In genomic region chr7:120863476-120863875, GRCm38 (mm10) we compare ENCODE assay signal across 10 mouse cellular contexts. TPM values are rescaled to one million over a fixed set of nuclear protein-coding genes. Genes with fewer than 3 reads are reported as not detected.
DNase-seq lines count a peak whose midpoint lies in the region; ATAC-seq lines count a peak whose summit lies in the region.
"Had no signal": no experiment of that assay in that cellular context is flagged by ENCODE, and none has a peak within 500 bp of the region (broad histone marks: within the 10 kb centered on the region; RNA-seq: fewer than 3 reads in every experiment).

No protein-coding gene starts in this region.

- H3K27me3 ChIP-seq in lung, embryonic 15.5 days: no peaks in the 10 kb centered on the region
- H3K27me3 ChIP-seq in embryonic facial prominence, embryonic 14.5 days (replicated peaks; ENCODE audit: control insufficient read depth, insufficient read depth, low read length): no peaks in the 10 kb centered on the region

- DNase-seq in lung, postnatal 14 days: no peak
- peak; percentile 56 for DNase-seq in embryonic facial prominence, embryonic 14.5 days (ENCODE audit: low spot score)
- peak; percentile 53 for DNase-seq in liver
- no peak for DNase-seq in urinary bladder, postnatal 10 days (ENCODE audit: low spot score)
- no peak for DNase-seq in urinary bladder, postnatal 4 days (ENCODE audit: low spot score in 2 of 2)
- DNase-seq in gastrocnemius, postnatal 25 days: no peak
- DNase-seq: kidney, adult 8-10 months had no signal

- no peak overlapping the region for H3K4me3 ChIP-seq in lung, embryonic 15.5 days
- H3K4me3 ChIP-seq in embryonic facial prominence, embryonic 14.5 days (ENCODE audit: low read depth, low read length): no peak overlapping the region
- H3K4me3 ChIP-seq: forebrain, embryonic 12.5 days had no signal

- H3K4me1 ChIP-seq in lung, embryonic 15.5 days: peaks cover 62% of the 10 kb centered on the region
- H3K4me1 ChIP-seq in embryonic facial prominence, embryonic 14.5 days (ENCODE audit: control insufficient read depth, insufficient read depth, low read length): peaks cover 63% of the 10 kb centered on the region

- no peaks in the 10 kb centered on the region for H3K9me3 ChIP-seq in lung, embryonic 15.5 days
- H3K9me3 ChIP-seq in embryonic facial prominence, embryonic 14.5 days (ENCODE audit: control insufficient read depth, low read length): no peaks in the 10 kb centered on the region
- H3K9me3 ChIP-seq: forebrain, embryonic 12.5 days had no signal

- WGBS in lung, embryonic 15.5 days: 50% methylated on average over 5 of the region's 5 CpGs
- WGBS in embryonic facial prominence, embryonic 14.5 days: 28% methylated on average over 5 of the region's 5 CpGs

- H3K4me2 ChIP-seq in lung, embryonic 15.5 days: no peak overlapping the region
- H3K4me2 ChIP-seq in embryonic facial prominence, embryonic 14.5 days (ENCODE audit: low read depth, low read length): peak overlapping the region; percentile 23; the same call in 1 of the 2 replicates
- H3K4me2 ChIP-seq: forebrain, embryonic 12.5 days had no signal

- ATAC-seq in lung, embryonic 15.5 days (ENCODE audit: borderline replicate concordance, extremely low read depth, low FRiP score, low TSS enrichment): no peak
- ATAC-seq in embryonic facial prominence, embryonic 14.5 days (ENCODE audit: low read depth): no peak

- H3K9ac ChIP-seq in lung, embryonic 15.5 days: no peak overlapping the region
- H3K9ac ChIP-seq in embryonic facial prominence, embryonic 14.5 days (ENCODE audit: low read depth, low read length): no peak overlapping the region
- H3K9ac ChIP-seq: forebrain, embryonic 12.5 days had no signal

- H3K36me3 ChIP-seq in lung, embryonic 15.5 days: peaks cover 4% of the 10 kb centered on the region; the same call in 1 of the 2 replicates
- peaks cover 8% of the 10 kb centered on the region for H3K36me3 ChIP-seq in embryonic facial prominence, embryonic 14.5 days (ENCODE audit: control insufficient read depth, insufficient read depth, low read length)
- H3K36me3 ChIP-seq: forebrain, embryonic 12.5 days had no signal

- peak overlapping the region; percentile 86; the same call in 1 of the 2 replicates for H3K27ac ChIP-seq in lung, embryonic 15.5 days
- H3K27ac ChIP-seq in embryonic facial prominence, embryonic 14.5 days (replicated peaks; ENCODE audit: low read depth, low read length): peak overlapping the region; percentile 75
- H3K27ac ChIP-seq: forebrain, embryonic 12.5 days; macrophage had no signal

RNA-seq across cellular contexts. Expression of gene Eef2k, which starts 20.8 kb away (rescaled TPM):
- 35.5 and 42.1 TPM in 2 replicates for polyA plus RNA-seq in lung, embryonic 15.5 days (2015; fragmentation: Nextera tagmentation; extraction: Ambion mirVana)
- polyA plus RNA-seq in embryonic facial prominence, embryonic 14.5 days (2014; fragmentation: Nextera tagmentation; extraction: Ambion mirVana): 19.6 and 22.2 TPM in 2 replicates
- 10 to 100 TPM; 39.3 to 56.2 TPM for total RNA-seq in gastrocnemius, postnatal 25 days (2021)

RNA-seq across cellular contexts. Expression of gene Gm5737, which starts 51.3 kb away (rescaled TPM):
- not detected in 2 replicates for polyA plus RNA-seq in lung, embryonic 15.5 days (2015; fragmentation: Nextera tagmentation; extraction: Ambion mirVana)
- not detected in 2 replicates for polyA plus RNA-seq in embryonic facial prominence, embryonic 14.5 days (2014; fragmentation: Nextera tagmentation; extraction: Ambion mirVana)
- under 1 TPM; 0.43 to 0.51 TPM for total RNA-seq in gastrocnemius, postnatal 25 days (2021)
- polyA plus RNA-seq: forebrain, embryonic 12.5 days; macrophage had no signal

RNA-seq across cellular contexts. Expression of gene Polr3e, which starts 54.1 kb away (rescaled TPM):
- polyA plus RNA-seq in lung, embryonic 15.5 days (2015; fragmentation: Nextera tagmentation; extraction: Ambion mirVana): 33.3 and 34.0 TPM in 2 replicates
- polyA plus RNA-seq in embryonic facial prominence, embryonic 14.5 days (2014; fragmentation: Nextera tagmentation; extraction: Ambion mirVana): 21.8 and 26.2 TPM in 2 replicates
- 10 to 100 TPM in 1 of 2 experiments, 1 to 10 TPM in 1; 9.0 to 11.0 TPM for total RNA-seq in gastrocnemius, postnatal 25 days (2021)

Comparison
In these comparisons a context has a peak if more than half of its experiments do, and no peak if none do; other contexts are left out.
1. DNase-seq: peak in embryonic facial prominence, embryonic 14.5 days (single experiment) and liver (single experiment); none in lung, postnatal 14 days (single experiment), urinary bladder, postnatal 10 days (single experiment), urinary bladder, postnatal 4 days (0 of 2) and gastrocnemius, postnatal 25 days (single experiment).